Mouse (Mus musculus) kidney, postnatal 25 days (tissue): ENCODE data around the gene Olfr390.

Source experiments
- DNase-seq, 2 experiments: peaks; one replicate each; pipeline ENCODE4 v3.0.0; 2021; ENCODE audit warnings: mixed read lengths in 2 of 2

Gene Olfr390

DNA sequence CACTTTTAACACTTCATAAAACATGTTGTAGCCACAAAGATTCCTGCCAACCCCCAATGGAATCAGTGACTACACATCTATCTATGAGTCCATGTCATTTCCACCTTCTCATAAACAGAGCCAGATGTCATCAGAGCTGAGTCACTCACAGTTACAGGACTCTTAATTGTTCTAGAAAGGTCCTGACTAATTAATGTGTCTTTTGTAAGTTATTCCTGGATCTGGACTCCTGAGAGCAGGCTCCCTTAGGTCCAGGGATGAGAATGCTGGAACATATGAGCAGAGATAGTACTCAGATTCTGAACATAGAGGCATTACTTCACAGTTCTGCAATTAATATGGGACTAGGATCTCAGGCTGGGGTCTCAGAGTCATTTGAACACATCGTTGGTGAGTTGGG lies at the start of gene Olfr390:
Gene Olfr390, plus strand, starts transcription at position 301 of the 400 bp plus-strand sequence.
- DNase-seq = no peak

DNA sequence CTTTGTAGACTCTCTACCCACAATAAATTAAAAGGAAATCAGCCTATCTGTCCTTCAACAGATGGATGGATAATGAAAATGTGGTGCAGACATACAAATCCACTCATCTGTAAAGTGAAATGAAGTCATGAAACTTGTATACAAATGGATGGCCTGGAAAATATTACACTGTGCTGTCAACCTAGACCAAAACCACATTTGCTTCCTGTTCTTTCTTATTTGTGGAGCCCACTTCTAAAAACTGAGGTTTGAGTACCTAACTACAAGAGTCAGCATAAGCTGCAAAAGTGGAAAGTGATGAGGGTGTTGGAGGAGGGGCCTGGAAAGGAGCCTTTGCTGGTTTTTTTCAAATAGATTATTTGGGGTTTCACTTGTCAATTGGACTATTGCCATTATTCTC lies 23.6 kb upstream of the Olfr390 start:
- DNase-seq = no peak

DNA sequence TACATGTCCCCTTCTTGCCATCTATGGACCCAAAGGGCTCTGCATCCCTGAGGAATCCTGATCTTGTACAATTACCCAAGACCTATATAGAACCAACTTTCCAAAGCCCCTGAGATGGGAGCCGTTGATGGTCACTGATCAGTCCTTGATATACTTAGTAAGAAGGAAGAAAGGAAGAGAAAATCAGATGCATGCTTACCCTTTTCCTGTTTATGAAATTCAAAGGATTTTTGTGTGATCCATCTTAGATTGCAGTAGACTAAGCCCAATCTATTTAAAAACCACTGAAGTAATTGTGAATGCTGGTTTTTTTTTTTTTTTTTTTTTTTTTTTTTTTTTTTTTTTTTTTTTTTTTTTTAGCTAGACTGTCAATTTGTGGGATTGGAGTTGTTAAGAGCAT lies 2.2 kb upstream of the Olfr390 start, which contains the start of gene Olfr389:
Gene Olfr389, minus strand, starts transcription at position 101 of the 400 bp plus-strand sequence.
- DNase-seq = no peak

DNA sequence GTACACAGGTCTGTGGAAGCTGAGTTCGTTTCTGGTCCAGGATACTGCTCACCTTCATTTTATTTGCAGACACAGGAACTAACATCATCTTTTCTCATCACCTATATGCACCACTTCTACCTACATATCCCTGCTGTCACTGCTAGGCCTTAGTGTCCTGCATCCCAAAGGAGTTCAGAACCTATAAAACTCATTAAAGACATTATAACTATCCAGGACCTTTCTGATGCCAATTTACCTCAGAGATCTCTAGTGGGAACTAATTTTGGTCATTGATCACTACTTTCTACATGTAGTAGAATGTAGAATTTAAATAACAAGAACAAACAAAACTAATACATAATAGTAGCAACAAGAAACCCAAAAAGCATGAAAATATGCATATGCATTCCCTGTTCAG lies 20.2 kb downstream of the Olfr390 start, which contains the start of gene Olfr391-ps:
Gene Olfr391-ps, minus strand, starts transcription at position 101 of the 400 bp plus-strand sequence.
- DNase-seq = no peak

DNA sequence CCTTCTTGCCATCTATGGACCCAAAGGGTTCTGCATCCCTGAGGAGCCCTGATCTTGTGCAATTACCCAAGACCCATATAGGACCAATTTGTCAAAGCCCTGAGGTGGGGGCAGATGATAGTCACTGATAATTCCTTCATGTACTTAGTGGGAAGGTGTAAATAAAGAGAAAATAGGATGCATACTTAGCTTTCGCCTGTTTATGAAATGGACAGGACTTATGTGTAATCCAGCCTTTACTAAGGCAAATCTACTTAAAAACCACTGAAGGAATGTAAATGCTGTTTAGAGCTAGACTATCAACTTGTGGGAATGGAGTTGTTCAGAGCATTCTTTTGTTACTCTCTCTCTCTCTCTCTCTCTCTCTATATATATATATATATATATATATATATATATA lies 34.2 kb downstream of the Olfr390 start, which contains the start of gene Olfr392:
Gene Olfr392, minus strand, starts transcription at position 101 of the 400 bp plus-strand sequence.
- DNase-seq = no peak
